Mouse (Mus musculus) left cerebral cortex, postnatal 36 days (tissue): Measurements from ENCODE around the gene Rorb. TPM values are rescaled to one million over a fixed set of nuclear protein-coding genes. Genes with fewer than 3 reads are reported as not detected.

ENCODE experiments used
- DNase-seq, 2 experiments: peaks; one replicate each; pipeline ENCODE4 v3.0.0; 2021 to 2022; ENCODE audit warnings: low spot score in 2 of 2, mixed read lengths in 1 of 2
- intact Hi-C: fragments of 180-260 bp; cut with DNase I; formaldehyde crosslinking; loops from one replicate; pipeline ENCODE4 v1.15.1; 2025
- total RNA-seq, 2 experiments: library from RNA; stranded (reverse); gene quantifications; 2 replicates each; pipeline ENCODE4 v1.2.3; 2021

The Rorb gene
- total RNA-seq, 2 experiments from 2014 or later: 56.8 to 57.0 TPM

GRCm38 (mm10) chr19:18902041-18902693 is 208.8 kb downstream of the Rorb start:
- intact Hi-C loops: no loop called here
- DNase-seq: no peak

- intact Hi-C loops: no loop called here
- DNase-seq: no peak
Observed at GRCm38 (mm10) chr19:18898238-18898637, 212.8 kb downstream of the Rorb start.

GRCm38 (mm10) chr19:18890216-18890615 is 220.8 kb downstream of the Rorb start:
- intact Hi-C loops: no loop called here
- DNase-seq: no peak

- intact Hi-C loops: no loop called here
- DNase-seq: no peak
Observed at GRCm38 (mm10) chr19:18889632-18890031, 221.4 kb downstream of the Rorb start.

- intact Hi-C loops: no loop called here
Observed at GRCm38 (mm10) chr19:18889117-18889627, 221.8 kb downstream of the Rorb start.

DNA sequence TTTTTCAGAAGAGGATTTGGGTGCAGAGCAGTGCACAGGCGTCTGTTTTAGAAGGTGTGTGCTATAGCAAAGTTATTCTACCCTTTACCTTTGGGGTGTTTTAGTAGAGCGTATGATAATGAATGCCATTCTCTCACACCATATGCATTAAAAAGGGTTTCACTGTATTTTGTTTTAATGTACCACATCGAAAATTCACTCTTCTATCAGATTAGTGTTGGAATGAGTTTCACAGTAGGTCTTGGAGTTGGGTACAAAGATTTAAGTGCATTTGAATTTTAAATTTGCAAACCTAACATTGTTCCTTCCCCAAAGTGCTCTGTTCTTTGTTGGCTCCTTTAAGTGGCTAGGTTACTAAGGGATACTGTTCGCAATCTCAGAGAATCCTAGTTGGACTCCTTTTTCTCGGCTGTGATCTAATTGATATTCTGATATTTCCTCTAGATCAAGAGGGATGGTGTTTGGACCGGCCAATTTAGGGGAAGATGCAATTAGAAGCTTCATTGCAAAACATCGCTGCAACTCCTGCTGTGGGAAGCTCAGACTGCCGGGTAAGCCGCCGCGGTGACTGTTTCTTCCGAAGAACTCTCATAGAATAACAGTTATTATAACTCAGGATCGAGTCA is 222.4 kb downstream of the Rorb start:
- intact Hi-C loops: no loop called here
- DNase-seq: peak; percentile 17 to 31

More at GRCm38 (mm10) chr19:18889117-18889627, 221.8 kb downstream of the Rorb start:
- DNase-seq: peak; percentile 39 to 52

GRCm38 (mm10) chr19:18887646-18888407 is 223.2 kb downstream of the Rorb start:
- intact Hi-C loops: no loop called here
- no peak for DNase-seq

DNA sequence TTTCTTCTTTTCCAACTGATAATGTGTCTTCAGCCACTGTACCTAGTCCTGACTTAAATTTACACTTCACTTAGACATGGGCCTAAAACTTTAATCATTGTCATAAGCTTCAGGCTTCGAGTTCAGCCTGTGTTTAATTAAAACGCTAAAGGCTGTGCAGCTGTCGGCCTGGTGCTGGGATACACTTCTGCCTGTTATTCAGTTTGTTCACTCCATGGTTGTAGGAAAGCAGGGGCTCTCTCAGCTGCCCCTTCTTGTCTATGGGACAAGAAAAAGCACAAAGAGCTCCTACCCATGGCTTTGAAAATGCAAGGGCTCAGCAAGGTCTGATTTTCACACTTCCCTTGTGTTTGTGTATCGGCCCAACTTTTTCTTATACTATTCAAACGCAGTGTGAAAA is 229.8 kb downstream of the Rorb start:
- intact Hi-C loops: no loop called here
- DNase-seq: no peak
